Mouse (Mus musculus): Measurements from ENCODE around the gene Wnt9a. TPM values are rescaled to one million over a fixed set of nuclear protein-coding genes. Genes with fewer than 3 reads are reported as not detected.
A peak's percentile ranks its signal among the peaks of the same experiment; 100 is the strongest.

Gene Wnt9a
- polyA plus RNA-seq, 1 experiment: 0.67 TPM

GRCm38 (mm10) chr11:59312060-59312459 lies 5.3 kb downstream of the Wnt9a start:
- no peak overlapping the region for H3K4me3 ChIP-seq (replicated peaks; ENCODE audit: insufficient read depth, low read depth, low read length)
- H3K4me1 ChIP-seq (ENCODE audit: control insufficient read depth, insufficient read depth, low read length): peaks cover 17% of the 10 kb centered on the region
- TF ChIP-seq POLR2A (IDR thresholded peaks at IDR 0.05; ENCODE audit: borderline replicate concordance, insufficient read depth, low read length) (no peak), CTCF (IDR thresholded peaks at IDR 0.05; ENCODE audit: borderline replicate concordance, insufficient read depth, low read depth, low read length) (no peak)
- WGBS: 47% methylated on average over 6 of the region's 6 CpGs
- H3K27ac ChIP-seq (ENCODE audit: insufficient read depth, low read length): no peak overlapping the region
- no peak for DNase-seq
- peaks cover 2% of the 10 kb centered on the region; the same call in 1 of the 2 replicates for H3K27me3 ChIP-seq (ENCODE audit: control insufficient read depth, insufficient read depth, low read length)

- Histone ChIP-seq H3K27ac (ENCODE audit: insufficient read depth, low read length) (no peak overlapping the region), H3K4me3 (replicated peaks; ENCODE audit: insufficient read depth, low read depth, low read length) (no peak overlapping the region), H3K4me1 (ENCODE audit: control insufficient read depth, insufficient read depth, low read length) (peaks cover 17% of the 10 kb centered on the region), H3K27me3 (ENCODE audit: control insufficient read depth, insufficient read depth, low read length) (no peaks in the 10 kb centered on the region; the same call in 1 of the 2 replicates)
- TF ChIP-seq CTCF (IDR thresholded peaks at IDR 0.05; ENCODE audit: borderline replicate concordance, insufficient read depth, low read depth, low read length) (no peak), POLR2A (IDR thresholded peaks at IDR 0.05; ENCODE audit: borderline replicate concordance, insufficient read depth, low read length) (no peak)
- DNase-seq: no peak
- WGBS: 24% methylated on average over 8 of the region's 8 CpGs
Observed at GRCm38 (mm10) chr11:59312501-59312900, 5.8 kb downstream of the Wnt9a start.

GRCm38 (mm10) chr11:59313029-59313811 lies 6.5 kb downstream of the Wnt9a start:
- no peak overlapping the region for H3K27ac ChIP-seq (ENCODE audit: insufficient read depth, low read length)
- DNase-seq: no peak
- no peaks in the 10 kb centered on the region for H3K27me3 ChIP-seq (ENCODE audit: control insufficient read depth, insufficient read depth, low read length)
- WGBS: 12% methylated on average over 17 of the region's 17 CpGs
- H3K4me1 ChIP-seq (ENCODE audit: control insufficient read depth, insufficient read depth, low read length): peaks cover 15% of the 10 kb centered on the region
- no peak overlapping the region for H3K4me3 ChIP-seq (replicated peaks; ENCODE audit: insufficient read depth, low read depth, low read length)
- TF ChIP-seq POLR2A (IDR thresholded peaks at IDR 0.05; ENCODE audit: borderline replicate concordance, insufficient read depth, low read length) (no peak), CTCF (IDR thresholded peaks at IDR 0.05; ENCODE audit: borderline replicate concordance, insufficient read depth, low read depth, low read length) (no peak)

- H3K27me3 ChIP-seq (ENCODE audit: control insufficient read depth, insufficient read depth, low read length): no peaks in the 10 kb centered on the region
- peak in 1 of 2 experiments; percentile 27 for DNase-seq
- H3K4me1 ChIP-seq (ENCODE audit: control insufficient read depth, insufficient read depth, low read length): peaks cover 14% of the 10 kb centered on the region; the same call in 1 of the 2 replicates
- no peak overlapping the region for H3K4me3 ChIP-seq (replicated peaks; ENCODE audit: insufficient read depth, low read depth, low read length)
- no peak overlapping the region for H3K27ac ChIP-seq (ENCODE audit: insufficient read depth, low read length)
- WGBS: 25% methylated on average over 11 of the region's 11 CpGs
- TF ChIP-seq CTCF (IDR thresholded peaks at IDR 0.05; ENCODE audit: borderline replicate concordance, insufficient read depth, low read depth, low read length) (no peak), POLR2A (IDR thresholded peaks at IDR 0.05; ENCODE audit: borderline replicate concordance, insufficient read depth, low read length) (no peak)
Observed at GRCm38 (mm10) chr11:59313944-59314343, 7.2 kb downstream of the Wnt9a start.

- Histone ChIP-seq H3K4me3 (replicated peaks; ENCODE audit: insufficient read depth, low read depth, low read length) (no peak overlapping the region), H3K27ac (ENCODE audit: insufficient read depth, low read length) (no peak overlapping the region), H3K27me3 (ENCODE audit: control insufficient read depth, insufficient read depth, low read length) (no peaks in the 10 kb centered on the region), H3K4me1 (ENCODE audit: control insufficient read depth, insufficient read depth, low read length) (peaks cover 14% of the 10 kb centered on the region; the same call in 1 of the 2 replicates)
- no peak for DNase-seq
- no peak for TF ChIP-seq CTCF (IDR thresholded peaks at IDR 0.05; ENCODE audit: borderline replicate concordance, insufficient read depth, low read depth, low read length)
- no peak for TF ChIP-seq POLR2A (IDR thresholded peaks at IDR 0.05; ENCODE audit: borderline replicate concordance, insufficient read depth, low read length)
- 56% methylated on average over 6 of the region's 6 CpGs for WGBS
Observed at GRCm38 (mm10) chr11:59316517-59316916, 9.8 kb downstream of the Wnt9a start.

- H3K4me1 ChIP-seq (ENCODE audit: control insufficient read depth, insufficient read depth, low read length): no peaks in the 10 kb centered on the region
- H3K27ac ChIP-seq (ENCODE audit: insufficient read depth, low read length): no peak overlapping the region
- H3K4me3 ChIP-seq (replicated peaks; ENCODE audit: insufficient read depth, low read depth, low read length): no peak overlapping the region
- H3K27me3 ChIP-seq (ENCODE audit: control insufficient read depth, insufficient read depth, low read length): no peaks in the 10 kb centered on the region
- 26% methylated on average over 3 of the region's 3 CpGs for WGBS
- no peak for TF ChIP-seq CTCF (IDR thresholded peaks at IDR 0.05; ENCODE audit: borderline replicate concordance, insufficient read depth, low read depth, low read length)
- no peak for TF ChIP-seq POLR2A (IDR thresholded peaks at IDR 0.05; ENCODE audit: borderline replicate concordance, insufficient read depth, low read length)
- no peak for DNase-seq
Observed at GRCm38 (mm10) chr11:59322988-59323387, 16.3 kb downstream of the Wnt9a start.

GRCm38 (mm10) chr11:59324777-59325176 lies 18.0 kb downstream of the Wnt9a start:
- H3K4me3 ChIP-seq (replicated peaks; ENCODE audit: insufficient read depth, low read depth, low read length): no peak overlapping the region
- WGBS: 45% methylated on average over 5 of the region's 5 CpGs
- H3K27me3 ChIP-seq (ENCODE audit: control insufficient read depth, insufficient read depth, low read length): no peaks in the 10 kb centered on the region
- H3K27ac ChIP-seq (ENCODE audit: insufficient read depth, low read length): no peak overlapping the region
- no peaks in the 10 kb centered on the region for H3K4me1 ChIP-seq (ENCODE audit: control insufficient read depth, insufficient read depth, low read length)
- DNase-seq: no peak
- TF ChIP-seq POLR2A (IDR thresholded peaks at IDR 0.05; ENCODE audit: borderline replicate concordance, insufficient read depth, low read length): no peak

GRCm38 (mm10) chr11:59327625-59328024 lies 20.9 kb downstream of the Wnt9a start:
- H3K27me3 ChIP-seq (ENCODE audit: control insufficient read depth, insufficient read depth, low read length): no peaks in the 10 kb centered on the region

More at GRCm38 (mm10) chr11:59327625-59328024, 20.9 kb downstream of the Wnt9a start:
- no peak overlapping the region for H3K27ac ChIP-seq (ENCODE audit: insufficient read depth, low read length)
- no peak overlapping the region for H3K4me3 ChIP-seq (replicated peaks; ENCODE audit: insufficient read depth, low read depth, low read length)
- 82% methylated on average over 18 of the region's 18 CpGs for WGBS
- H3K4me1 ChIP-seq (ENCODE audit: control insufficient read depth, insufficient read depth, low read length): no peaks in the 10 kb centered on the region
- no peak for DNase-seq
- no peak for TF ChIP-seq POLR2A (IDR thresholded peaks at IDR 0.05; ENCODE audit: borderline replicate concordance, insufficient read depth, low read length)

All from cerebellum, adult 2 months (tissue).